Mouse (Mus musculus): ENCODE measurements around the gene Msantd1. TPM values are rescaled to one million over a fixed set of nuclear protein-coding genes. Genes with fewer than 3 reads are reported as not detected.
"Not testable (repeated sequence)": the region's sequence is repeated elsewhere in the genome, so short reads cannot be mapped to it uniquely, and the experiment has no call there.

Msantd1 gene
- polyA plus RNA-seq (2011; ENCODE audit: insufficient read depth, insufficient read length, low replicate concordance, missing spikeins): 0.72 and 4.6 TPM in 2 replicates

DNA sequence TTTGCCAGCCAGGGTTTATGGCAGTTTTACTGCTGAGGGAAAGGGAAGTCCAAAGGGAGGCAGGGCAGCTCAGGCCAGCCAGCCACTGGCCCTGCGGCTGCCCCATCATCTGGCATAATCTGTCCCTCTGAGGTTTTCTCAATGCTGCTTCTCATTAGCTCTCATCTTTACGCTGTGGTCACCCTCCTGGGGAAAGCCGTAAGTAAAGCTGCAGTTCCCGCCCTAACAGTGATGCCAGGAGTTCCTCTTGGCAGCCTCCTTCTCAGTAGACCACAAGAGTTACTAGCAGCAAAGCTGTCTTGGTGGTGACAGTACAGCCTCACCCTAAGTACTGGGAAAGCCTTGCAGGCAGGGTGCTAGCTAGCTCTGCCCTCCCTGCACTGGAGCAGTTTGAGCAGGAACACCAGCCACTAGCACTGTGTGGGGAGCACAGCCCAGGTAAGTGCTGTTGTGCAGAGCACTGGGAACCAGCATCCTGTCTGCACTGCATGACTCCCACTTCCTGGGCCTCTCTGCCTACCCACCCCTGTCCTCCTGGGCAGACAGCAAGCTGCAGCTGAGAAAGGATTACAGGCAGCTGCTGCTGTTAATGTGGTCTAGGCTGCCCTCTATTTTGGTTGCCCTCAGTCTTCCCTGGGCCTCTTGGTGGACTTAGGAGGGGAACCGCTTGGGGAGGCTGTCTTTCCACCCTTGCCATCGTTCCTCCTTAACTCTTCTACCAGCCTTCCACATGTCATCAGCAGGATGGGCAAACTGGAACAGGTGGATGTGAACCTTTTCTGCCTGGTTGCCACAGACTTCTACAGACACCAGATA, at the start of gene Msantd1:
Gene Msantd1 (plus strand): TSS at position 103 of the 816 bp plus-strand sequence.
- H3K27ac ChIP-seq (ENCODE audit: control insufficient read depth, insufficient read depth, low read depth, low read length, poor library complexity): no peak within 1 kb of the TSS; the same call in 1 of the 2 replicates
- no peak within 1 kb of the TSS for H3K4me3 ChIP-seq (replicated peaks; ENCODE audit: control insufficient read depth, low read depth, low read length)
- 29% methylated on average over 6 of the region's 6 CpGs for WGBS
- TF ChIP-seq POLR2A (IDR thresholded peaks at IDR 0.05; ENCODE audit: borderline replicate concordance, control insufficient read depth, low read depth, low read length) (no peak), CTCF (IDR thresholded peaks at IDR 0.05; ENCODE audit: control insufficient read depth, insufficient read depth, low read length) (no peak)
- H3K4me1 ChIP-seq (ENCODE audit: control insufficient read depth, insufficient read depth, low read length): peaks cover 3% of the 10 kb centered on the region

DNA sequence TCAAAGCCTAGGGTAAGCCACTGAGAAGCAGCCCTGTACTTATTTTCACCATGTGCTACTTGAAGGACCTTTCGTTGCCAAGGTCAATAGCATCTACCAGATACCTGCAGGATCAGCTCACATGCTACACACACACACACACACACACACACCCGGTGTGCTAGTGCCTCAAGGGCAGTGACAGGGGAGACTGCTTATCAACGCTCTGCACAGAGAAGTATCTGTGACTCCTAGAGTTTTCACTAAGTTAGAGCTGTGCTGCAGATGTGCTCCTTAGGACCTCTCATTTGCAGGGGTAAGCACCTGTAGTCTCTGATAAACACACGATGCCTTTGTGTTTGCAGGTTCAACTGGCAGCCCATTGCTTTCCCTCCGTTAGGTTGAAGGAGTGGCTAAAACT, 42.4 kb upstream of the Msantd1 start:
- Histone ChIP-seq H3K27ac (ENCODE audit: control insufficient read depth, insufficient read depth, low read depth, low read length, poor library complexity) (no peak overlapping the region), H3K4me3 (replicated peaks; ENCODE audit: control insufficient read depth, low read depth, low read length) (no peak overlapping the region), H3K4me1 (ENCODE audit: control insufficient read depth, insufficient read depth, low read length) (no peaks in the 10 kb centered on the region)
- 66% methylated on average over 5 of the region's 5 CpGs for WGBS
- TF ChIP-seq CTCF (IDR thresholded peaks at IDR 0.05; ENCODE audit: control insufficient read depth, insufficient read depth, low read length) (no peak), POLR2A (IDR thresholded peaks at IDR 0.05; ENCODE audit: borderline replicate concordance, control insufficient read depth, low read depth, low read length) (no peak)

DNA sequence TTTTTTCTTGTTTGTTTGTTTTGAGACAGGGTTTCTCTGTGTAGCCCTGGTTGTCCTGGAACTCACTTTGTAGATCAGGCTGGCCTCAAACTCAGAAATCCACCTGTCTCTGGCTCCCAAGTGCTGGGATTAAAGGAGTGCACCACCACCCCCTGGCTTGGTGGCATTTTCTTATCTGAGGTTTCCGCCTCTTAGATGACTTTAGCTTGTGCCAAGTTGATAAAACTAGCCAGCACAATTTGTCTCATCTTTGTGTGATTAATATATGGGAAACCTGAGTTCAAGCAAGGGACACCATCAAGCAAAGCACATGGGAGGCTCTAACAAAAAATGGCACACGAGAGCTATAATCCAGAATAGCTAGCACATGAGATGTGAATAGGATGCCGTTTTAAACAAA, 27.5 kb upstream of the Msantd1 start:
- 81% methylated on average over 3 of the region's 3 CpGs for WGBS
- H3K4me3 ChIP-seq (replicated peaks; ENCODE audit: control insufficient read depth, low read depth, low read length); H3K4me1 ChIP-seq (ENCODE audit: control insufficient read depth, insufficient read depth, low read length); H3K27ac ChIP-seq (ENCODE audit: control insufficient read depth, insufficient read depth, low read depth, low read length, poor library complexity): not testable (repeated sequence)

DNA sequence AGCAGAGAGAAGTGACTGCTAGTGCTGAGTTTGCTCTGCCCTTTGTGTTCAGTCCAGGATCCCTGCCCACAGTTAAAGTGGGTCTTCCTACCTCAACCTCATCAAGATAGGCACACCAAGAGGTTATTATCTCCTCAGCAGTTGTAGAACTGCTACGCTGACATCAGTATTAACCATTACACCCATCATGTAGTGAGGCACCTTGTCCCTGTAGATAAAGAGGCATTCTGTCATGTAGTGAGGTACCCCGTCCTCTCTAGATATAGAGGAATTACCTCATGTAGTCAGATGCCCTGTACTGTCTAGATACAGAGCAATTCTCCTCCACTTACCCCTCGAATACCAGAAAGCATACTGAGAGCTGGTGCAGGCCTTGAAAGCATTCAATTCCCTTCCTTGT, 26.8 kb upstream of the Msantd1 start:
- WGBS: 62% methylated on average over 3 of the region's 3 CpGs
- TF ChIP-seq POLR2A (IDR thresholded peaks at IDR 0.05; ENCODE audit: borderline replicate concordance, control insufficient read depth, low read depth, low read length) (no peak), CTCF (IDR thresholded peaks at IDR 0.05; ENCODE audit: control insufficient read depth, insufficient read depth, low read length) (no peak)
- Histone ChIP-seq H3K27ac (ENCODE audit: control insufficient read depth, insufficient read depth, low read depth, low read length, poor library complexity) (no peak overlapping the region), H3K4me1 (ENCODE audit: control insufficient read depth, insufficient read depth, low read length) (no peaks in the 10 kb centered on the region; the same call in 1 of the 2 replicates), H3K4me3 (replicated peaks; ENCODE audit: control insufficient read depth, low read depth, low read length) (no peak overlapping the region)

DNA sequence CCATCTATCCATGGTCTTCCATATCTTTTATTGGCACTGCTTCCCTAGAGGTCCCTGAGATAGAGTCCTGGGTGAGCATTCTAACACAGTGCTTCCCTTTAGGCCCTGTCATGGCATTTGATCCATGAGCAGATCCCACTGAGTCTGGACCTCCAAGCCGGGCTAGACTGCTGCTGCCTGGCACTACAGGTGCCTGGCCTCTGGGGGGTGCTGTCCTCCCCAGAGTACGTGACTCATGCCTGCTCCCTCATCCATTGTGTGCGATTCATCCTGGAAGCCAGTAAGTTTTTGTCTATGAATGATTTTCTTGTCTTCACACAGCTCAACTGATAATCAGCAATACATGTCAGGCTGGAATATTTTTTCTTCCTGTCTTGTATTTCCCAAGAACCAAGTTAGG, 22.6 kb upstream of the Msantd1 start:
- H3K4me1 ChIP-seq (ENCODE audit: control insufficient read depth, insufficient read depth, low read length): no peaks in the 10 kb centered on the region; the same call in 1 of the 2 replicates
- H3K27ac ChIP-seq (ENCODE audit: control insufficient read depth, insufficient read depth, low read depth, low read length, poor library complexity): no peak overlapping the region
- H3K4me3 ChIP-seq (replicated peaks; ENCODE audit: control insufficient read depth, low read depth, low read length): no peak overlapping the region
- TF ChIP-seq POLR2A (IDR thresholded peaks at IDR 0.05; ENCODE audit: borderline replicate concordance, control insufficient read depth, low read depth, low read length): no peak
- TF ChIP-seq CTCF (IDR thresholded peaks at IDR 0.05; ENCODE audit: control insufficient read depth, insufficient read depth, low read length): peak; percentile 26; the same call in 1 of the 2 replicates
- WGBS: 87% methylated on average over 3 of the region's 3 CpGs

DNA sequence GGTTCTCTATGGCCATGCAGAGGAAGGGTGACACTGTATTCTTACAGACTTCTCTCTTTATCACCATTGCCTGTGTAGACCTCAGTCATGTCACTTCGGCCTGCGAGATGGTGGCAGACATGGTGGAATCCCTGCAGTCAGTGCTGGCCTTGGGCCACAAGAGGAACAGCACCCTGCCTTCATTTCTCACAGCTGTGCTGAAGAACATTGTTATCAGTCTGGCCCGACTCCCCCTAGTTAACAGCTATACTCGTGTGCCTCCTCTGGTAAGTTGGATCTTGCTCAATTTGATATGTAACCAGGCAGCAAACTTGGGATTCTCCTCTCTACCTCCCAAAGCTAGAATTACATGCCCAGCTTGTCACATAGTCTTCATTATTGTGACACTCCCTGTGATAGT, 18.6 kb upstream of the Msantd1 start:
- H3K4me1 ChIP-seq (ENCODE audit: control insufficient read depth, insufficient read depth, low read length): no peaks in the 10 kb centered on the region; the same call in 1 of the 2 replicates
- no peak overlapping the region for H3K4me3 ChIP-seq (replicated peaks; ENCODE audit: control insufficient read depth, low read depth, low read length)
- no peak overlapping the region for H3K27ac ChIP-seq (ENCODE audit: control insufficient read depth, insufficient read depth, low read depth, low read length, poor library complexity)
- 72% methylated on average over 4 of the region's 4 CpGs for WGBS
- TF ChIP-seq CTCF (IDR thresholded peaks at IDR 0.05; ENCODE audit: control insufficient read depth, insufficient read depth, low read length) (no peak), POLR2A (IDR thresholded peaks at IDR 0.05; ENCODE audit: borderline replicate concordance, control insufficient read depth, low read depth, low read length) (no peak)

DNA sequence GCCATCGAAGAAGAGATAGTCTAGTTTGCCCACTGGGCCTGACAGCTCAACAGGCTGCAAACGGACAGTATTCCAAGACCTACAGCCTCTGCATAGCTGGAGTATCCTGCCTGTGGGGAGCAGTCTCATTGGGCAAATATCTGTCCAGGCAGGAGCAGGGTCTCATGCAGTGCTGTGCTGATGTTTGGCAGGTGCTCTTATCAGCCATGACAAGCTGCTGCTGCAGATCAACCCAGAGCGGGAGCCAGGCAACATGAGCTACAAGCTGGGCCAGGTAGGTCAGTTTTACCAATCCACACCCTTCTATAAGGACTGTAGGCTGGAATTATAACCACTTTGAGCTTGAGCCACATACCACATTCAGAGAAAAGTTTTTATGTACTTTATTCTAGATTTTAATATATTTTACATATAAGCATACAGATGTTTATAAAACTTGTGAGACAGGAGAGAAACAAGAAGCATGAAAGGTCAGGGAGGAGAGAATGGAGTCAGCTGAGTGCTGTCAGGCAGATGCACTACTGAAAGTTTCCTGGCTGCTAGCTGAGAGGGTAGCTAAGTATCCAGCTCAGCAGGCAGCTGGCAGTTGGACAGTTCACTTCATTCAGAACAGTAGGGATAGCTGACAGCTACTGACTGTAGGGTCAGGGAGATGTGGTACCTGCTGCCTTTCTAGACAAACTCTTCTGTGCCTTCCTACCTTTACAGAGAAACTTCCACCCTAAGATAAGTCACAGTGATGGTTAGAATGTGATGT, 10.9 kb upstream of the Msantd1 start:
- 76% methylated on average over 3 of the region's 3 CpGs for WGBS
- TF ChIP-seq POLR2A (IDR thresholded peaks at IDR 0.05; ENCODE audit: borderline replicate concordance, control insufficient read depth, low read depth, low read length) (no peak), CTCF (IDR thresholded peaks at IDR 0.05; ENCODE audit: control insufficient read depth, insufficient read depth, low read length) (no peak)
- Histone ChIP-seq H3K27ac (ENCODE audit: control insufficient read depth, insufficient read depth, low read depth, low read length, poor library complexity) (peak overlapping the region; percentile 58), H3K4me3 (replicated peaks; ENCODE audit: control insufficient read depth, low read depth, low read length) (no peak overlapping the region), H3K4me1 (ENCODE audit: control insufficient read depth, insufficient read depth, low read length) (peaks cover 4% of the 10 kb centered on the region)

DNA sequence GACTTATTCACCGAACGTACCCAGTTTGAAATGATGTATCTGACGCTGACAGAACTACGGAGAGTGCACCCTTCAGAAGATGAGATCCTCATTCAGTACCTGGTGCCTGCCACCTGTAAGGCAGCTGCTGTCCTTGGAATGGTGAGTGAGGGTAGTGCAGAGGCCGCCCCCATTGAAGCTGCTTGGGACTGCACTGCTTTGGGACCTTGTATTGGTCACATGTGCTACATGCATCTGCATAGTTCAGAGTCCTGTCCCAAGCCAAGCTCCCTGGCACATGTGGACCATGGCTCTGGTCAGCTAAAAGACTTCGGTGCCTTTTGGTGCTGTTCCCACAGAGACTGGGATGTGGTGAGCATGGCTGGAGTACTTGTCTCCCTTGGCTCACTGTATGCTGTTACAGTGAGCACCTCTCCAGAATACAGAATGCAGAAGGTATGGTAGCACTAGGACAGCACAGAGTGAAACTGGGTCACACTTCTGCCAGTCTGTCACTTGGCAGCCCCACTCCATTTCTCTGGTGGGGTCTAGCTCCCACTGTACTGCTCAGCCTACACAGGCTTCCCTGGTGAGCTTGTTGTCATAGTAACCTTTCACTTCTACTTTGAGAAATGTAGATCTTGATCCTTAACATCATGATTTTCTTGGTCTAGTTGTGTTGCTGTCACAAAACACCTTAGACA, 7.9 kb upstream of the Msantd1 start:
- WGBS: 97% methylated on average over 6 of the region's 6 CpGs
- no peak overlapping the region for H3K27ac ChIP-seq (ENCODE audit: control insufficient read depth, insufficient read depth, low read depth, low read length, poor library complexity)
- peaks cover 4% of the 10 kb centered on the region for H3K4me1 ChIP-seq (ENCODE audit: control insufficient read depth, insufficient read depth, low read length)
- TF ChIP-seq POLR2A (IDR thresholded peaks at IDR 0.05; ENCODE audit: borderline replicate concordance, control insufficient read depth, low read depth, low read length) (no peak), CTCF (IDR thresholded peaks at IDR 0.05; ENCODE audit: control insufficient read depth, insufficient read depth, low read length) (no peak)
- H3K4me3 ChIP-seq (replicated peaks; ENCODE audit: control insufficient read depth, low read depth, low read length): no peak overlapping the region

Measured in bone marrow, adult 2 months (tissue).